Mouse (Mus musculus): ENCODE results near the gene Ddx39. TPM values are rescaled to one million over a fixed set of nuclear protein-coding genes. Genes with fewer than 3 reads are reported as not detected.

Gene Ddx39
- polyA plus RNA-seq, 1 experiment = not detected

GRCm38 (mm10) chr8:83725521-83726102, 10.6 kb downstream of the Ddx39 start:
- H3K4me3 ChIP-seq (ENCODE audit: insufficient read depth, low read depth, low read length) = no peak overlapping the region
- H3K27ac ChIP-seq (ENCODE audit: insufficient read depth, low read depth, low read length) = no peak overlapping the region
- no peak for TF ChIP-seq POLR2A (IDR thresholded peaks at IDR 0.05; ENCODE audit: insufficient read depth, low read depth, low read length)
- TF ChIP-seq CTCF (IDR thresholded peaks at IDR 0.05; ENCODE audit: insufficient read depth, low read depth, low read length) = no peak
- H3K4me1 ChIP-seq (ENCODE audit: control insufficient read depth, insufficient read depth, low read length) = no peaks in the 10 kb centered on the region
- 94% methylated on average over 8 of the region's 8 CpGs for WGBS

DNA sequence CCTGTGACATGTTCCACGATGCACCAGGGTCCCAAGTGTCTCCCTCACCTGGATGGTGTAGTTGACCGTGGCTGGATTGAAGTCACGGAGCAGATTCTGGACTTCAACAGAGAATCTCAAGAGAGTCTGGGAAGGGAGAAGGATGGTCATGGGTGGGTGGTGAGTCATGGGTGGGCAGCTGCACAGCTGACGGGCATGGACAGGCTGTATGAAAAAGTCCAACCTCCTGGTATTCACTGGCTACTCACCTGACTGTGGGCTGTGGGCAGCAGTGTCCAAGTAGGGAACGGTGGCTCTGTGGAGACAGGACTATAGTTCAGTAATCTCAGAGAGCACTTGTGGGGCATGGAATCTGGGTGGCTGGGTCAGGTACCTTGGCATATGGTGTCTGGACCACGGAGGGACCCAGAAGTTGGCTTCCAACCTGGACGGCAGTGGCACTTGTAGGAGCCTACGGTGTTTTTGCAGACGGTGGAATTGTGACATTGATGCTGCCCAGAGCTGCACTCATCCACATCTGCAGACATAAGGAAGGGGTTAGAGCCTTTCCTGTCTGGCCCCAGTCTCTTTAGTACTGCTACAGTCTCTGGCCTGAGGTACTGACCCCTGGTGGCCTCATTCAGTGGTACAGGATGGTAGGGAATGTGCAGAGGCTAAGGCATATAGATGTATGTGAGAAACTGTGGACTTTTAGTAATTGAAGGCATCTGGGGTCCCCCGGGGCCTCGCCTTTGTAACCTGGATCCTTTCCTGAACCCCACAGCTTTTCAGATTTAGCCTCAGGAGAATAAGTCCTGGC, 14.2 kb downstream of the Ddx39 start:
- no peaks in the 10 kb centered on the region for H3K4me1 ChIP-seq (ENCODE audit: control insufficient read depth, insufficient read depth, low read length)
- H3K27ac ChIP-seq (ENCODE audit: insufficient read depth, low read depth, low read length) = no peak overlapping the region
- 81% methylated on average over 11 of the region's 11 CpGs for WGBS
- H3K4me3 ChIP-seq (ENCODE audit: insufficient read depth, low read depth, low read length) = no peak overlapping the region
- TF ChIP-seq POLR2A (IDR thresholded peaks at IDR 0.05; ENCODE audit: insufficient read depth, low read depth, low read length) (no peak), CTCF (IDR thresholded peaks at IDR 0.05; ENCODE audit: insufficient read depth, low read depth, low read length) (no peak)

GRCm38 (mm10) chr8:83731906-83732305, 16.9 kb downstream of the Ddx39 start:
- Histone ChIP-seq H3K4me3 (ENCODE audit: insufficient read depth, low read depth, low read length) (no peak overlapping the region), H3K27ac (ENCODE audit: insufficient read depth, low read depth, low read length) (no peak overlapping the region), H3K4me1 (ENCODE audit: control insufficient read depth, insufficient read depth, low read length) (peaks cover 8% of the 10 kb centered on the region)
- WGBS = 80% methylated on average over 5 of the region's 5 CpGs
- TF ChIP-seq CTCF (IDR thresholded peaks at IDR 0.05; ENCODE audit: insufficient read depth, low read depth, low read length) (no peak), POLR2A (IDR thresholded peaks at IDR 0.05; ENCODE audit: insufficient read depth, low read depth, low read length) (no peak)

DNA sequence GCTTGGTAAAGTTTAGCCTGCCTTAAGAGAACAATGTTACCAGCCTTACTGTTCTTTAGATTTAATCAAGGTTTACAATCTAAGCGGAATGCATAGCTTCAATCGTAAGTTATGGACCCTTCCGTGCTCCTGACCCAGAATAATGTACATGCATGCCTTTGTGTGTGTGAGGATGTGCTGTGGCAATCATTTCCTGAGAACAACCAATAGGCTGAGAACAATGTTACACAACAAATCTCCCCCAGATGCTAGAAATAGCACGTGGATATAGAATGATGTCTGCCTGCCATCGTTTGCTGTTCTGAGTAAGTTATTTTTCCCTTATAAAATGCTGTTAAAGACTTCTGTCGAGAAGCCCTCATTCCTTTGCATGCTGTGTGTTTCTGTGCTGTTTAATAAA, 17.9 kb downstream of the Ddx39 start:
- no peak overlapping the region for H3K4me3 ChIP-seq (ENCODE audit: insufficient read depth, low read depth, low read length)
- WGBS = 78% methylated on average over 6 of the region's 6 CpGs
- H3K4me1 ChIP-seq (ENCODE audit: control insufficient read depth, insufficient read depth, low read length) = peaks cover 13% of the 10 kb centered on the region
- H3K27ac ChIP-seq (ENCODE audit: insufficient read depth, low read depth, low read length) = no peak overlapping the region
- TF ChIP-seq POLR2A (IDR thresholded peaks at IDR 0.05; ENCODE audit: insufficient read depth, low read depth, low read length) (no peak), CTCF (IDR thresholded peaks at IDR 0.05; ENCODE audit: insufficient read depth, low read depth, low read length) (no peak)

DNA sequence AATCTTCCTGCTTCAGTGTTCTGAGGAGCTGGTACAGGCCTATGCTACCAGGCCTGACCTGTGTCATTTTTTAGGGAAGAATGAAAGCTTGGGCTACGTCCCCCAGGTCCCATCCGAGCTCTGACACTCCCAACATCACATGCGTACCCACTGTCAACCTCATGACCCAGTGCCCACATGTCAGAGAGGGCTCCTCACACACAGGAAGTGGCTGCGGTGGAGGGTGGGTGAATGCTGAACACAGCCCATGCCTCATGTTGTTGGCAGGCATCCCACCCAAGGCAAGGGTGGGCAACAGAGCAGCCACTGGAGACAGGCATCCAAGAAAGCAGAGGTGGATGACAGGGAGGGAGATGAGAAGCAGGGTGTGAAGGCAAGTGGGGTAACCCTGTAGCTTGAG, 21.7 kb downstream of the Ddx39 start:
- WGBS = 90% methylated on average over 4 of the region's 4 CpGs
- Histone ChIP-seq H3K27ac (ENCODE audit: insufficient read depth, low read depth, low read length) (no peak overlapping the region), H3K4me3 (ENCODE audit: insufficient read depth, low read depth, low read length) (no peak overlapping the region), H3K4me1 (ENCODE audit: control insufficient read depth, insufficient read depth, low read length) (peaks cover 21% of the 10 kb centered on the region)
- TF ChIP-seq POLR2A (IDR thresholded peaks at IDR 0.05; ENCODE audit: insufficient read depth, low read depth, low read length) (no peak), CTCF (IDR thresholded peaks at IDR 0.05; ENCODE audit: insufficient read depth, low read depth, low read length) (no peak)

- H3K27ac ChIP-seq (ENCODE audit: insufficient read depth, low read depth, low read length) = no peak overlapping the region
- no peak overlapping the region for H3K4me3 ChIP-seq (ENCODE audit: insufficient read depth, low read depth, low read length)
- TF ChIP-seq POLR2A (IDR thresholded peaks at IDR 0.05; ENCODE audit: insufficient read depth, low read depth, low read length) (no peak), CTCF (IDR thresholded peaks at IDR 0.05; ENCODE audit: insufficient read depth, low read depth, low read length) (no peak)
- H3K4me1 ChIP-seq (ENCODE audit: control insufficient read depth, insufficient read depth, low read length) = peaks cover 21% of the 10 kb centered on the region
- 88% methylated on average over 4 of the region's 4 CpGs for WGBS
Measured at GRCm38 (mm10) chr8:83737346-83737745, 22.4 kb downstream of the Ddx39 start.

GRCm38 (mm10) chr8:83737852-83738562, 23.0 kb downstream of the Ddx39 start:
- Histone ChIP-seq H3K4me3 (ENCODE audit: insufficient read depth, low read depth, low read length) (no peak overlapping the region), H3K27ac (ENCODE audit: insufficient read depth, low read depth, low read length) (no peak overlapping the region), H3K4me1 (ENCODE audit: control insufficient read depth, insufficient read depth, low read length) (peaks cover 21% of the 10 kb centered on the region)
- WGBS = 75% methylated on average over 4 of the region's 4 CpGs
- TF ChIP-seq POLR2A (IDR thresholded peaks at IDR 0.05; ENCODE audit: insufficient read depth, low read depth, low read length) = no peak
- no peak for TF ChIP-seq CTCF (IDR thresholded peaks at IDR 0.05; ENCODE audit: insufficient read depth, low read depth, low read length)

- WGBS = 84% methylated on average over 10 of the region's 10 CpGs
- peaks cover 21% of the 10 kb centered on the region for H3K4me1 ChIP-seq (ENCODE audit: control insufficient read depth, insufficient read depth, low read length)
- no peak overlapping the region for H3K4me3 ChIP-seq (ENCODE audit: insufficient read depth, low read depth, low read length)
- TF ChIP-seq POLR2A (IDR thresholded peaks at IDR 0.05; ENCODE audit: insufficient read depth, low read depth, low read length) (no peak), CTCF (IDR thresholded peaks at IDR 0.05; ENCODE audit: insufficient read depth, low read depth, low read length) (no peak)
- no peak overlapping the region for H3K27ac ChIP-seq (ENCODE audit: insufficient read depth, low read depth, low read length)
Measured at GRCm38 (mm10) chr8:83738949-83739710, 24.2 kb downstream of the Ddx39 start.

Data from olfactory bulb, adult 2 months (tissue).